Mouse (Mus musculus) C2C12 (cell line): ENCODE results near the gene Itsn2. TPM values are rescaled to one million over a fixed set of nuclear protein-coding genes. Genes with fewer than 3 reads are reported as not detected.

Experiments used
- H3K27me3 ChIP-seq: one replicate; pipeline ENCODE4 v1.6.1; 2011; ENCODE audit not compliant: control insufficient read depth, insufficient read depth, insufficient read length
- H3K36me3 ChIP-seq: one replicate; pipeline ENCODE4 v1.6.1; 2011; ENCODE audit not compliant: control insufficient read depth, insufficient read depth
- H3K4me3 ChIP-seq: one replicate; pipeline ENCODE4 v1.5.1; 2011; ENCODE audit warnings: mild to moderate bottlenecking, control low read depth; ENCODE audit not compliant: poor library complexity, insufficient read depth, severe bottlenecking
- H3K79me2 ChIP-seq: one replicate; pipeline ENCODE4 v1.6.1; 2011; ENCODE audit not compliant: control insufficient read depth, insufficient read depth
- H3K79me3 ChIP-seq: one replicate; pipeline ENCODE4 v1.6.1; 2011; ENCODE audit warnings: low read depth, control low read depth
- H3ac ChIP-seq: one replicate; pipeline ENCODE3; 2011; ENCODE audit warnings: low read depth; ENCODE audit not compliant: control insufficient read depth, insufficient read length
- CEBPB ChIP-seq: IDR thresholded peaks from one replicate; pipeline ENCODE4 v1.6.1; 2011; ENCODE audit warnings: low read depth, mild to moderate bottlenecking, control low read depth, moderate library complexity
- CTCF ChIP-seq: IDR thresholded peaks from one replicate; pipeline ENCODE4 v1.5.1; 2011; ENCODE audit not compliant: control insufficient read depth, insufficient read depth, insufficient read length
- FOSL1 ChIP-seq: IDR thresholded peaks from one replicate; pipeline ENCODE4 v1.8.0; 2011; ENCODE audit warnings: mild to moderate bottlenecking, low read length; ENCODE audit not compliant: poor library complexity, insufficient read depth, severe bottlenecking
- MAX ChIP-seq: IDR thresholded peaks from one replicate; pipeline ENCODE4 v1.6.1; 2011; ENCODE audit warnings: mild to moderate bottlenecking, control low read depth
- MYOD1 ChIP-seq: IDR thresholded peaks from one replicate; pipeline ENCODE4 v1.6.1; 2011; ENCODE audit warnings: low read depth; ENCODE audit not compliant: control insufficient read depth, insufficient read length
- MYOG ChIP-seq: IDR thresholded peaks from one replicate; pipeline ENCODE4 v1.6.1; 2011; ENCODE audit not compliant: control insufficient read depth, insufficient read length; ENCODE audit errors: extremely low read depth
- USF1 ChIP-seq: IDR thresholded peaks from one replicate; pipeline ENCODE4 v1.6.1; 2011; ENCODE audit warnings: low read depth, mild to moderate bottlenecking, control low read depth, moderate library complexity
- polyA plus RNA-seq: library from polyadenylated mRNA; unstranded; fragments of >200 nt; fragmentation: generic; extraction: Trizol; gene quantifications from one replicate; pipeline ENCODE4 v1.2.1, GENCODE M21; 2012; ENCODE audit warnings: missing spikeins

The Itsn2 gene
- polyA plus RNA-seq, 1 experiment = 7.9 TPM

GRCm38 (mm10) chr12:4595055-4595454, 2.6 kb downstream of the Itsn2 start:
- TF ChIP-seq FOSL1 (no peak), CEBPB (no peak), MAX (no peak), MYOG (no peak), CTCF (no peak), USF1 (no peak), MYOD1 (no peak)
- Histone ChIP-seq H3ac (no peak overlapping the region), H3K4me3 (no peak overlapping the region), H3K27me3 (no peaks in the 10 kb centered on the region), H3K36me3 (no peaks in the 10 kb centered on the region), H3K79me2 (peaks cover 70% of the 10 kb centered on the region), H3K79me3 (peaks cover 48% of the 10 kb centered on the region)

GRCm38 (mm10) chr12:4598666-4599428, 6.4 kb downstream of the Itsn2 start:
- peaks cover 55% of the 10 kb centered on the region for H3K79me3 ChIP-seq
- no peaks in the 10 kb centered on the region for H3K27me3 ChIP-seq
- H3K79me2 ChIP-seq = peaks cover 99% of the 10 kb centered on the region
- H3K36me3 ChIP-seq = no peaks in the 10 kb centered on the region
- H3K4me3 ChIP-seq = no peak overlapping the region
- TF ChIP-seq CTCF (no peak), USF1 (no peak), MYOD1 (no peak), CEBPB (no peak), MAX (no peak), FOSL1 (no peak), MYOG (no peak)
- no peak overlapping the region for H3ac ChIP-seq

GRCm38 (mm10) chr12:4599713-4600112, 7.3 kb downstream of the Itsn2 start:
- no peak overlapping the region for H3K4me3 ChIP-seq
- TF ChIP-seq CEBPB (no peak), MYOG (no peak), MAX (no peak), USF1 (no peak), CTCF (no peak), MYOD1 (no peak), FOSL1 (no peak)
- peaks cover 99% of the 10 kb centered on the region for H3K79me2 ChIP-seq
- no peaks in the 10 kb centered on the region for H3K36me3 ChIP-seq
- H3ac ChIP-seq = no peak overlapping the region
- no peaks in the 10 kb centered on the region for H3K27me3 ChIP-seq
- peaks cover 51% of the 10 kb centered on the region for H3K79me3 ChIP-seq

GRCm38 (mm10) chr12:4606625-4607024, 14.2 kb downstream of the Itsn2 start:
- no peaks in the 10 kb centered on the region for H3K27me3 ChIP-seq
- no peak overlapping the region for H3K4me3 ChIP-seq
- no peak for TF ChIP-seq MAX
- TF ChIP-seq CEBPB = no peak
- no peak for TF ChIP-seq USF1
- no peak for TF ChIP-seq MYOG
- TF ChIP-seq FOSL1 = no peak
- no peak for TF ChIP-seq CTCF
- TF ChIP-seq MYOD1 = no peak
- H3ac ChIP-seq = no peak overlapping the region
- H3K36me3 ChIP-seq = no peaks in the 10 kb centered on the region
- peaks cover 20% of the 10 kb centered on the region for H3K79me3 ChIP-seq
- H3K79me2 ChIP-seq = peaks cover 86% of the 10 kb centered on the region

- H3K36me3 ChIP-seq = peaks cover 3% of the 10 kb centered on the region
- no peak for TF ChIP-seq MYOG
- no peak for TF ChIP-seq FOSL1
- no peak for TF ChIP-seq CEBPB
- H3K27me3 ChIP-seq = no peaks in the 10 kb centered on the region
- H3K79me3 ChIP-seq = peaks cover 9% of the 10 kb centered on the region
- no peak overlapping the region for H3K4me3 ChIP-seq
- no peak overlapping the region for H3ac ChIP-seq
- H3K79me2 ChIP-seq = peaks cover 44% of the 10 kb centered on the region
Measured at GRCm38 (mm10) chr12:4614722-4615121, 22.3 kb downstream of the Itsn2 start.

- H3K79me3 ChIP-seq = peaks cover 2% of the 10 kb centered on the region
- TF ChIP-seq MYOG = no peak
- TF ChIP-seq USF1 = no peak
- TF ChIP-seq MYOD1 = no peak
- no peak for TF ChIP-seq MAX
- TF ChIP-seq CEBPB = no peak
- no peak for TF ChIP-seq CTCF
- no peak for TF ChIP-seq FOSL1
Measured at GRCm38 (mm10) chr12:4624201-4624600, 31.8 kb downstream of the Itsn2 start.

More at GRCm38 (mm10) chr12:4624201-4624600, 31.8 kb downstream of the Itsn2 start:
- Histone ChIP-seq H3K4me3 (no peak overlapping the region), H3K36me3 (peaks cover 15% of the 10 kb centered on the region), H3K27me3 (no peaks in the 10 kb centered on the region), H3ac (no peak overlapping the region), H3K79me2 (peaks cover 4% of the 10 kb centered on the region)
